Mouse (Mus musculus) ovary, postnatal 36 days (tissue): ENCODE data around the gene Prss23.

Source experiments
- DNase-seq: peaks from one replicate; pipeline ENCODE4 v3.0.0; 2022; ENCODE audit warnings: low spot score, mixed read lengths

Prss23 gene

GRCm38 (mm10) chr7:89499516-89500307, 27.3 kb downstream of the Prss23 start:
- peak; percentile 58 for DNase-seq

- DNase-seq = no peak
Observed at GRCm38 (mm10) chr7:89483769-89484568, 43.0 kb downstream of the Prss23 start.

- DNase-seq = no peak
Observed at GRCm38 (mm10) chr7:89481723-89482122, 45.3 kb downstream of the Prss23 start.

GRCm38 (mm10) chr7:89478490-89478889, 48.5 kb downstream of the Prss23 start:
- DNase-seq = no peak

GRCm38 (mm10) chr7:89477294-89477999, 49.5 kb downstream of the Prss23 start:
- DNase-seq = no peak

GRCm38 (mm10) chr7:89473442-89473841, 53.5 kb downstream of the Prss23 start:
- DNase-seq = no peak

GRCm38 (mm10) chr7:89463775-89464592, 63.0 kb downstream of the Prss23 start:
- DNase-seq = no peak

- no peak for DNase-seq
Observed at GRCm38 (mm10) chr7:89463246-89463645, 63.7 kb downstream of the Prss23 start.

- DNase-seq = no peak
Observed at GRCm38 (mm10) chr7:89462646-89463207, 64.3 kb downstream of the Prss23 start.

- DNase-seq = no peak
Observed at GRCm38 (mm10) chr7:89461351-89461750, 65.6 kb downstream of the Prss23 start.

GRCm38 (mm10) chr7:89460911-89461310, 66.1 kb downstream of the Prss23 start:
- no peak for DNase-seq

GRCm38 (mm10) chr7:89459691-89460090, 67.3 kb downstream of the Prss23 start:
- no peak for DNase-seq
